Mouse (Mus musculus) liver, embryonic 14.5 days (tissue): Measurements from ENCODE around the gene Trit1. TPM values are rescaled to one million over a fixed set of nuclear protein-coding genes. Genes with fewer than 3 reads are reported as not detected.
A peak's percentile ranks its signal among the peaks of the same experiment; 100 is the strongest.

Source experiments
- ATAC-seq: fragments of 200-750 bp; cut with Nextera tagmentation; 2 replicates; pipeline ENCODE4 v1.8.0; 2017; ENCODE audit warnings: moderate number of reproducible peaks, mild to moderate bottlenecking, moderate library complexity; ENCODE audit not compliant: insufficient read depth
- DNase-seq, 3 experiments: peaks; one replicate each; pipeline ENCODE4 v3.0.0-alpha.2; 2012 to 2013; ENCODE audit warnings: low read depth in 3 of 3, low spot score in 3 of 3
- H3K27ac ChIP-seq: fragments of 300-500 bp; sonication (generic); 2 replicates; pipeline ENCODE4 v1.5.1; 2014; ENCODE audit warnings: moderate library complexity, mild to moderate bottlenecking, control low read depth, inconsistent platforms
- H3K27me3 ChIP-seq: fragments of 300-500 bp; sonication (generic); 2 replicates; pipeline ENCODE4 v1.6.1; 2014; ENCODE audit warnings: mild to moderate bottlenecking, low read length, moderate library complexity; ENCODE audit not compliant: control insufficient read depth, insufficient read depth
- H3K36me3 ChIP-seq: fragments of 300-500 bp; sonication (generic); replicated peaks from 2 replicates; pipeline ENCODE4 v1.6.1; 2014; ENCODE audit warnings: low read depth; ENCODE audit not compliant: control insufficient read depth, insufficient read depth
- H3K4me1 ChIP-seq, 2 experiments: fragments of 200-500 bp in 1 of 2; fragments of 300-500 bp in 1 of 2; sonication (generic) in 1 of 2; replicated peaks; 2 replicates each; pipeline ENCODE4 v1.6.1; 2012 to 2014; ENCODE audit warnings: antibody characterized with exemption in 1 of 2, inconsistent platforms in 1 of 2, low read length in 1 of 2; ENCODE audit not compliant: control insufficient read depth in 2 of 2, insufficient read depth in 2 of 2
- H3K4me2 ChIP-seq: fragments of 300-500 bp; sonication (generic); 2 replicates; pipeline ENCODE4 v1.6.1; 2014; ENCODE audit warnings: low read depth, mild to moderate bottlenecking, control low read depth, moderate library complexity
- H3K4me3 ChIP-seq, 2 experiments: fragments of 200-500 bp in 1 of 2; fragments of 300-500 bp in 1 of 2; sonication (generic) in 1 of 2; 2 replicates each; pipeline ENCODE4 v1.5.1; 2012 to 2014; ENCODE audit warnings: low read depth in 2 of 2, low read length in 2 of 2, mild to moderate bottlenecking in 2 of 2, control low read depth in 1 of 2, inconsistent platforms in 1 of 2, moderate library complexity in 1 of 2; ENCODE audit not compliant: insufficient read depth in 1 of 2
- H3K9ac ChIP-seq: fragments of 300-500 bp; sonication (generic); replicated peaks from 2 replicates; pipeline ENCODE4 v1.6.1; 2014; ENCODE audit warnings: mild to moderate bottlenecking, control low read depth, moderate library complexity
- H3K9me3 ChIP-seq: fragments of 300-500 bp; sonication (generic); 2 replicates; pipeline ENCODE4 v1.6.1; 2016; ENCODE audit warnings: low read length, mixed read lengths; ENCODE audit not compliant: control insufficient read depth
- CTCF ChIP-seq: IDR thresholded peaks from 2 replicates; pipeline ENCODE4 v1.5.1; 2016; ENCODE audit warnings: antibody characterized with exemption, low read depth, control low read depth
- EP300 ChIP-seq: IDR thresholded peaks from 2 replicates; pipeline ENCODE4 v1.6.1; 2016; ENCODE audit warnings: antibody characterized with exemption, low read depth
- WGBS: fragments of 180-500 bp; shearing (Covaris S2); extraction: QIAGEN DNeasy Blood & Tissue Kit; methylation state at CpG from one replicate; pipeline ENCODE4 v1.1.7; 2014; ENCODE audit not compliant: insufficient replicate concordance; 5-methylcytosine and 5-hydroxymethylcytosine counted together
- polyA plus RNA-seq, 2 experiments: library from polyadenylated mRNA; depleted of rRNA in 1 of 2; stranded (reverse) in 1 of 2; unstranded in 1 of 2; fragments of >200 nt; fragmentation: Nextera tagmentation in 1 of 2; extraction: Ambion mirVana in 1 of 2; gene quantifications; 2 replicates each; pipeline versions ENCODE4 v1.2.1 to v1.2.3; 2012 to 2014

The Trit1 gene
- polyA plus RNA-seq, 2 experiments: 3.7 to 5.2 TPM

GRCm38 (mm10) chr4:123082283-123083163 lies 66.1 kb downstream of the Trit1 start:
- Histone ChIP-seq H3K36me3 (no peaks in the 10 kb centered on the region), H3K9ac (no peak overlapping the region), H3K9me3 (no peaks in the 10 kb centered on the region), H3K4me2 (no peak overlapping the region), H3K4me3 (no peak overlapping the region), H3K4me1 (peaks cover 0 to 4% of the 10 kb centered on the region in 2 experiments; a peak in 1 of 4 replicates), H3K27me3 (no peaks in the 10 kb centered on the region), H3K27ac (no peak overlapping the region)
- TF ChIP-seq CTCF (peak; percentile 90), EP300 (no peak)
- peak; percentile 50; the same call in 1 of the 2 replicates for ATAC-seq
- 63% methylated on average over 20 of the region's 20 CpGs for WGBS
- peak in 1 of 3 experiments; percentile 24 for DNase-seq

GRCm38 (mm10) chr4:123083323-123083902 lies 67.0 kb downstream of the Trit1 start:
- H3K9me3 ChIP-seq: no peaks in the 10 kb centered on the region
- 50% methylated on average over 13 of the region's 13 CpGs for WGBS
- H3K4me1 ChIP-seq: peaks cover 0 to 3% of the 10 kb centered on the region in 2 experiments; a peak in 1 of 4 replicates
- no peak overlapping the region for H3K4me2 ChIP-seq
- H3K4me3 ChIP-seq: no peak overlapping the region
- ATAC-seq: no peak
- H3K27ac ChIP-seq: no peak overlapping the region
- no peak for TF ChIP-seq EP300
- TF ChIP-seq CTCF: no peak
- DNase-seq: no peak
- no peaks in the 10 kb centered on the region for H3K27me3 ChIP-seq
- H3K9ac ChIP-seq: no peak overlapping the region
- no peaks in the 10 kb centered on the region for H3K36me3 ChIP-seq

- Histone ChIP-seq H3K4me3 (no peak overlapping the region), H3K27me3 (no peaks in the 10 kb centered on the region), H3K9ac (no peak overlapping the region), H3K4me2 (no peak overlapping the region), H3K4me1 (no peaks in the 10 kb centered on the region), H3K27ac (no peak overlapping the region), H3K9me3 (no peaks in the 10 kb centered on the region), H3K36me3 (no peaks in the 10 kb centered on the region)
- DNase-seq (no peak), ATAC-seq (no peak)
- no peak for TF ChIP-seq EP300
- TF ChIP-seq CTCF: no peak
- WGBS: 60% methylated on average over 2 of the region's 2 CpGs
Measured at GRCm38 (mm10) chr4:123085290-123085689, 68.9 kb downstream of the Trit1 start.

GRCm38 (mm10) chr4:123086381-123086780 lies 70.0 kb downstream of the Trit1 start:
- no peaks in the 10 kb centered on the region for H3K36me3 ChIP-seq
- H3K4me2 ChIP-seq: no peak overlapping the region
- no peak overlapping the region for H3K9ac ChIP-seq
- DNase-seq (no peak), ATAC-seq (no peak)
- H3K27ac ChIP-seq: no peak overlapping the region
- H3K4me3 ChIP-seq: no peak overlapping the region
- WGBS: 62% methylated on average over 4 of the region's 4 CpGs
- no peaks in the 10 kb centered on the region for H3K9me3 ChIP-seq
- H3K27me3 ChIP-seq: no peaks in the 10 kb centered on the region
- no peaks in the 10 kb centered on the region for H3K4me1 ChIP-seq
- TF ChIP-seq EP300 (no peak), CTCF (no peak; the same call in 1 of the 2 replicates)

GRCm38 (mm10) chr4:123092621-123093020 lies 76.2 kb downstream of the Trit1 start:
- Histone ChIP-seq H3K27ac (no peak overlapping the region), H3K4me3 (no peak overlapping the region), H3K27me3 (no peaks in the 10 kb centered on the region), H3K36me3 (no peaks in the 10 kb centered on the region), H3K4me1 (peaks cover 0 to 3% of the 10 kb centered on the region in 2 experiments; a peak in 1 of 4 replicates), H3K9me3 (no peaks in the 10 kb centered on the region), H3K4me2 (no peak overlapping the region), H3K9ac (no peak overlapping the region)
- TF ChIP-seq CTCF (no peak), EP300 (no peak)
- ATAC-seq (no peak), DNase-seq (no peak)
- 54% methylated on average over 5 of the region's 5 CpGs for WGBS
